Mouse (Mus musculus) A20 (cell line): ENCODE results near the gene Tube1.
"Not testable (repeated sequence)": the region's sequence is repeated elsewhere in the genome, so short reads cannot be mapped to it uniquely, and the experiment has no call there.

Experiments used
- DNase-seq: peaks from one replicate; pipeline ENCODE4 v3.0.0-alpha.2; 2011; ENCODE audit warnings: low read depth, low spot score

Tube1 gene

DNA sequence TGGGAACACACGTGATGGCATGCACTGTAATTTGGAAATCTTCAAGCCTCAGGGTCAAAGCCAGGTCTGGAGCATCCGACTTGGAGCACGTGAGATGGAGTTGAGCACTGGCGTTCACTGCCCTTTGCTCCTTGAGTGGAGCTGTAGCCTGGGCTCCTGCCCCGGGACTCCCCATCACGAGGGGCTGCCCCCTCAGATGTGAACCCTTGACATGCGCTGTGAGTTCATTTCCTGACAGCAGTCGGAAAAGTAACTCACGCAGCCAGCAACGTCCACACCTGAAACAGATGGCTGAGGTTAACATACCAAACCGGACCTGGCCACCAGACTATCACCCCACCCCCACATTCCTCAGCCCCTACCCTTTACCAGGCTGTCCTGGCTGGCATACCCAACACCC is 33.8 kb downstream of the Tube1 start:
- peak; percentile 47 for DNase-seq

DNA sequence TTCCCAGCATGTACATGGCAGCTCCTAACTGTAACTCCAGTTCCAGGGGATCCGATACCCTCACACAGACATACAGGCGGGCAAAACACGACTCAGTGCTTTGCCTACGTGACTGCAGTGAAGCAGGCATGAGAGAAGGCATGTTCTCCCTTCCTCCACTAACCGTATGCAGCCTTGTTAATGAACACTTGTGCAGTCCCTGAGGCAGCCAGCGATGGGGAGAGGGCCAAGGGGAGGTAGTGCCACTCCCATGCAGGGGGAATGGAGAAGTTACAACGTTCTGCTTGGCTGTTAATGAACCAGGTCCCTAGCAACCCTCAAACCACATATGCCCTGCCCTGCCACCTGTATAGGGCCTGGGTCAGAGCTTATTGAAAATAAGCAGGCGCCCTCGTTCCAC is 35.9 kb downstream of the Tube1 start:
- DNase-seq, result no peak

DNA sequence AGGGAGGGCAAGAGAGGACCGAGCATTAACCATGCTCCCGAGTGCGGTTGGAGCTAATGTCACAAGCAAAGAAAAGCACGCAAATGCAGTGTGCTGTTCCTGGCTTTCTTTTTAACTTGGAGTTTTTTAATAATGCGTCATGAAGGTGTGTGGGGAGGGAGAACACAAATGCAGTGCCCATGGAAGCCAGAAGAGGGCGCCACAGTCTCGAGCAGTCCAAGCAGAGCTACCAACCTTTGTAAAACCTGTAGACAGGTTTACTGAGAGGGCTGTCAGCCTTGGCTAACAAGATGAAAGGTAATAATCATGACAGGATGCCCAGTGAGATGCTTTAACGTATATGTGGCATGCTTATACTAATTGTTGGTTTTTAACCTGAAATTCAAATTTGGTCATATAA is 36.4 kb downstream of the Tube1 start:
- peak; percentile 83 for DNase-seq

DNA sequence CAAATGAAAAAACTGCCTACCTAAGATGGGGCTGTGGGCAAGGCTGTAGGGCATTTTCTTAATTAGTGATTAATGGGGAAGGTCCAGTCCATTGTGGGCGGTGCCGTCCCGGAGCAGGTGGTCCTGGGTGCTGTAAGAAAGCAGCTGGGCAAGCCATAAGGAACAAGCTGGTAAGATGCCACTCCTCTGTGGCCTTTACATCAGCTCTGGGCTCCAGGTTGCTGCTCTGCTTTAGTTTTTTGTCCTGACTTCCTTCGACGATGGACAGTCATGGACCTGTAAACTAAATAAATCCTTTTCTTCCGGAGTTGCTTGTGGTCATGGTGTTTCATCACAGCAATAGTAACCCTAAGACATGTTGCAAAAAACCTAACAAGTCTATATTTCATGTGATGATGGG is 36.9 kb downstream of the Tube1 start:
- no peak for DNase-seq

DNA sequence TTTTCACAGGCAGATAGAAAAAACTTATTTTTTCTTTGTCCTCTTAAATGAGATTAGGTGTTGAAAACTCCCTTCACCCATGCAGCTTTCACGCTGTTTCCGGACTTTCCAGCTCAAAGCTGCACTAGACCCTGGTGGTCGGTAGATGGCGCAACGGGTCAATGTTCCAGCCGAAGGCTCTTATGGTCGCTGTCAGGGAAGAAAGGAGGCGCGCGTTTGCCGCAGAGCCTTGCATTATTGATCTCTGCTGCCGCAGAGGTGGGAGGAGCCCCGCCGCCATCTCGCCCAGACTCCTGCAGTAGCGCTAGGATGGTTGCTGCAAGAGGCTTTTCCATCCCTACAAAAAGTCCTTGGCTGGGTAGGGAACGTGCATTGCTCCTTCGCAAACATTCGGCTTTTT is 37.4 kb downstream of the Tube1 start:
- DNase-seq, result peak; percentile 95

DNA sequence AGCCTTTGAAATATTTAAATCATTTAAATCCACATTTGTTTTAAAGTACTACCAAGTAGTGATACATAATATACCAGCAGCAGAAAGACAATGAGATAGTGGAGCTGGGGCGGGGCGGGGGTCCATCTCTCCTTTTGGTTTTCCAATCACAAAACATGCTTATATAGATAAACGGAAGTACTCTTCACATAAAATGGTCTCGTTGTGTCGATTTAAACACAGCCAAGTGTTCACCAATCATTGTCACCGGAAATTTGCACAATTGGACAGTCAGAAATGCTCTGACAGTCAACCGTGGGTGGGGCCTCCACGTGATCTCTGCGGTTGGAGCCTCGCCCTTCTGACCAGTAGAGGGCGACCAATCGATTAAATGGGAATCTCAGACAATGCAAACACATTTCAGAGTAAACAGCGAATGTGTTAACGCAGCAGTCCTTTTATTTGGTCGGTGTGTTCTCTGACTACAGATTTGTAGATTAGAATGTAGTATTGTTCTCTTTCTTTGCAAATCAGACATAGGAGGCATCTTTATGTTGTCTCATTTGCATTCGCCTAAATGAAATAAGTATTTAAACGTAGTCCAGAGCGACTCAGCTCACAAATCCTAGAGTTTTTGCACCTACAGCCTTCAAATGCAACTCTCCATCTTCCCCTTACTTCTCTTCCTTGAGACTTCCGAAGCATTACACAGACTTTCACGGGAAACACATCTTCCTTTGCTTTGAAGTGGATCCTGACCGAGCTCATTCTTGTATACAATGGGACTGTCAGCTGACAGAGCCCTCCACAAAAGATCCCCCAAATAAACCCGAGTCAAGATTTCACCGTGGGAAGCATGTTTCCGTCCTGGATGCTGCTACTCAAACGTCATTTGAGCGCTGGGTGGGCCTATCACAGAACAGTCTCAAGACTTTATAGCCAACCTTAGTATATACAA is 38.1 kb downstream of the Tube1 start:
- DNase-seq, result peak; percentile 95

DNA sequence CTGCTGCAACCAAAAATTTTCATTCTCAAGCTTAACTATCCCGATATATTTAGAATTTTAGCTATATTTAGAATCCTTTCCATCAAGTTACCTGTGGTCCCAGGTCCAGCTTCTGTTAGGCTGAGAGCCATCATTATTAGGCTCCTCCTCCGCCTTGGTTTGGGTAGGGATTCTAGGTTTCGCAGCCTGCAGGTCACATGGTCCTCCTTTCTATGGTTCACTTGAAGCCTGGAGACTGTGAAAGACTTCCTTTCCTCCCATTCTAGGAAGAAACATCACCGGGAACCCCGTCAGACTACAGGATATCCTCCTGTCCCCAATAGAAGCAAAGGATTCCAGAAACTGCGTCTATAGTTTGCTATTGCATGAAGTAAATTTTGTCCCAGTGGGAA is 38.8 kb downstream of the Tube1 start:
- DNase-seq, result no peak

DNA sequence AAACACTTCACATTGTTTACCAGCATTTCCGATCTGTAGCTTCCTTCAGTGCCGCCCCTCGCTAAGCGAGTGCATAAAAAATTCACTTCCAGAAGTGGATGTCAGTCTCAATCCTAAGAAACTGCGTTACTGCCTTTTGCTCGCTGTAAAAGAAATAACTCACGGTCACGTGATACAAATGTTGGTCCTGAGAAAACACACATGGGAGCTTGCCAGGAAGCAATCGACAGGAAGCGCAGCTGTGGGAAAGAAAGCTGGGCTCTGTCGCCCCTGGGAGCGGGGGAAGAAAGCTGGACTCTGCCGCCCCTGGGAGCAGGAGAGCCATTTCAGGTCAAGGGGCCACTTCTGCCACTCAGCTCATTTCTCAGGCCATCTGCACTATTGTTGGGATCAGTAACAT is 39.3 kb downstream of the Tube1 start:
- DNase-seq, result no peak

DNA sequence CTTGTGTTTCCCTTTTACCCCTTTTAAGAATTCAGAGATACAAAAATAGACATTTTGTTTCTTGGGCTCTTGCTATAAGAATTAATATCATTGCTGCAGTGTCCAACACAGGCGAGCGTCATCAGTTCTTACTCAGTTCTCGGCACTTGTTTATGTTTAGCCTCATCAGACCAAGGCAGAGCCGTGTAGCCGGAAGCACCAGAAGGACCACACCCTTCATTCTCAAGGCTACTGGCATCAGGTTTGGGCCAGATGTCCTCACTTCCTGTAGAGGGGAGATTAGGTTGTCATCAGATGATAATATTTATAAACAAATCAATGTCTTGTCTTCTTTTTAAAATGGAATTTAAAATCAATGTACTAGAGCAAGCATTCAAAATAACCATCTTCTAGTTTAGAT is 43.2 kb downstream of the Tube1 start:
- no peak for DNase-seq

DNA sequence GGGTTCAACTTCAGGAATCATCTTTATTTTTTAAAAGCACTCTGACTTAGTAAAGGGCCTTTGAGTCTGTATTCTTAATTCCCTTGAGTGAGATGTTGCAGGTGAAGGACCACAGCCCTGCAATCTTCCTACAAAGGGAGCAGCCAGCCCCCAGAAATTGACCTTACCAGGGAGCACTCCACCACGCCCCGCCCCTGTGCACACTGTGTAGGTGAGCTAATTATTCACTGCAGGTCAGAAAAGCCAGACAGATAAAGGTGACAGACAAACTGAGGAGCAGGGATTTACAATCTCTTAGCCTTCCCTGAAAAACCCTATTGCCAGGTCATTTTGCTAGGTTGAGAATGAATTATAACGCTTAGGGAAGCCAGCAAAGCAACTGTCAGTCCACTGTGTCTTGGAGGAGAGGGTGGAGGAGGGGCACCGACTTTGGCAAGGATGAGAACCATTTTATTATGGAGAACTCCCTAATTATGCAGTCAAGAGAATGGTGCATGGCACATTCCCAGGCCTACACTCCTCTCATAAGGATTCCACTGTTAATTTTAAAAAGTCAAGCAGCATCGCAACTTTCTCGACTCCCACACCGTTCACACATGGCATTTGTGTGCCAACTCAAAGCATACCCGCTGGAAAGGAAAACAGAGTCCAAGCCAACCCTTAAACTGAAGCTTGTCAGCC is 51.2 kb downstream of the Tube1 start:
- DNase-seq, result no peak

DNA sequence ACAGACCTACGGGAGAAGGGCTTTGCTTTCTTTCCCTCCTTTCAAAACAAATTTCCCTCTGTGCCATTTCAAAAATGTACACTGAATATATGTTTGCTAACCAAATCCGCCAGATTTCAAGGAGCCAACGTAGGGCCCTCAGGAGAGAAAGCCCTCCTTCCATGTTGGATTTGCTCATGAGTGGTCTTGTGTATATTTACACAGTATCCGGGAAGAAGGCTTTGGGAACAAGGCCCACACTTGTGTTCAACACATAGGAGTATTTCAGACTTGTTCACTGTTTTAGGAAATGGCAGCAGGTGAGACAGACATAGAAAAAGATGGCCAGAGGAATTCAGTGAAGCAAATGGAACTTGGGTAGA is 51.8 kb downstream of the Tube1 start:
- no peak for DNase-seq

DNA sequence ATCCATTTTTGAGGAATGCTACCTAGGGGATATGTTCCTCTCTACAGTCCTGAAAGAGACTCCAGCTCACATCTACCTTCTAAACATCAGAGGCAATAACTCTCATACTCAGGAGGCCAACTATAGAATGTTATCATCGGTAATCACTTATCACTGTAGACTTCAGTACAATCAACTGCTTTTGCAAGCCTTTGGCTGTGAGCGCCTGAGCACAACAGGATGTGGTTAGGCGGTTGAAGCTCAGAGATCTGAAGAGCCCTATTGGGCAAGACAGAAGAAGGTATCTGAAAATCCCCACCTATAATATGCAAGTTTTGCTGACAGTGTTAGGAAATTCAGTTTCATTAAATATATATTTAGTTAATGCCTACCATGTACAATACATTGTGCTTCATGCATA is 58.9 kb downstream of the Tube1 start:
- peak; percentile 19 for DNase-seq

DNA sequence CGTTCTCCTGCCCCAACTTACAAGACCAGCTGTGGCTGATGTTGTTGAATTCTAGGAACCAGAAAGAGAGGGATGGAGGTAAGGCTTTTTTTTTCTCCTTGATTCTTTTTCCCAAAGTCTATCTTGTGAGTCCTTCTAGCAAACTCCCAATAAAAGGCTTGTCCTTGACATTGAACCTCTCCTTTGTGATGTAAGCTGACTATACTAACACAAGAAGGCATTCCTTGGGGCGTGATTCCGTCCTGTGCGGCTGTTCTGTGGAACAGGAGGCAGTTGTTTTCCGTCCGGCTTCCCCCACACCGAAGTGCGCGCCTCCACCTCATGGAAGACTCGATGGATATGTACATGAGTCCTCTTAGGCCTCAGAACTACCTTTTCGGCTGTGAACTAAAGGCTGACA is 64.4 kb downstream of the Tube1 start:
- not testable (repeated sequence) for DNase-seq
